Mouse (Mus musculus): ENCODE measurements around the gene Gm16223. TPM values are rescaled to one million over a fixed set of nuclear protein-coding genes. Genes with fewer than 3 reads are reported as not detected.

The Gm16223 gene
- total RNA-seq (2021): not detected
- long read RNA-seq, experiment 1: 0 reads
- long read RNA-seq, experiment 2: 0 reads

GRCm38 (mm10) chr5:42067476-42068187, at the start of gene Gm16223:
Gene Gm16223 (plus strand): TSS chr5:42067960.
- DNase-seq (ENCODE audit: low spot score): no peak

- DNase-seq (ENCODE audit: low spot score): no peak
These were observed 45.7 kb upstream of the Gm16223 start for GRCm38 (mm10) chr5:42022029-42022428.

DNA sequence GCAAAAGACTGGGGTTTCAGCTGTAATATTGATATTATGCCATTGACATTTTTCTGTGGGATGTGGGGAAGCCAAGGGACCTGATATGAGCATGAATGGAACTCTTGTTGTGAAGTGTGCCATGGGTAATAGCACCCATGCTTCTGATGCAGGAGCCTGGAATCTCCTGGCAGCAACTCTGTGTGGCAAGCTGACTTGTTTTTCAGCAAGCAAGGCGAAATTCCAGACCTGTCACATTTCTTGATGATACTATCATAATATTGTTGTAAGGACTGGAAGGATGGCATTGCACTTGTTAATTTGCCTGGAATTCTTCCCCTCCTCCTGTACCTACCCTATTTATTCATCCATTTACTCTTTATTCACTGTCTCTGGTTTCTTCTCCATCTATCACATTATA, 44.2 kb upstream of the Gm16223 start:
- DNase-seq (ENCODE audit: low spot score): no peak

DNA sequence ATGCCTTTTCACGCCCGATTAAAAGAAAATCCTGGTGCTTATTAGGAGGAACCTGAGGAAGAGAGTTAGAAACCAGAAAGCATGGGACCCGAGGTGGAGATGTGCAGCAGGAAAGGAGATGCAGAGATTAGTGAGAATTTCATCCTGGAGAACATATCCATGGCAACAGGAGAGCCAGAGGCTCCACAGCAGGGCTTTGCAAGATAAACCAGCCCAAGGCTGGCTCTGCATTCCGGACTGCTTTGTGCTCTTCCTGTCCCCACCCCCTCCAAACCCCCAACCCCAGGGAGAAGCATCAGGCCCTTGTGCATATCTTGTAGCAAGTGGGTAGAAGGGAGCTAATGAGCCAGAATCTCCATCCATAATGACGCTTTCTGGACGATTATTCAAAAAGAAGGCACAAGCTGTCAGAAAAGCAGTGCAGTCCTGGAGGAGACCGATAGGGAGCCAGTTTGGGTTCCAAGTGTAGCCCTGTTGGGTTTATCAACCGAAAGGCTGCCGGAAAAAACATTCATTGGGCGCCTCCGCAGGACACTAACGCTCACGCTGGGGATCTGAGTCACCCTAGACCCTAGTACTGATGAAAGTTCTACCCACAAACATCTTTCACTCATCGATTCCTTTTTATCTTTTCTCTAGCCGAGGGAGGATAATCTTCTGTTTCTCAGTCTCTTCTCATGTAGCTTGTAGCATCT, 31.2 kb upstream of the Gm16223 start:
- DNase-seq (ENCODE audit: low spot score): no peak

GRCm38 (mm10) chr5:42054636-42055035, 13.1 kb upstream of the Gm16223 start:
- DNase-seq (ENCODE audit: low spot score): no peak

- DNase-seq (ENCODE audit: low spot score): no peak
These were observed 12.6 kb upstream of the Gm16223 start for GRCm38 (mm10) chr5:42055151-42055550.

GRCm38 (mm10) chr5:42065090-42065489, 2.7 kb upstream of the Gm16223 start:
- no peak for DNase-seq (ENCODE audit: low spot score)

DNA sequence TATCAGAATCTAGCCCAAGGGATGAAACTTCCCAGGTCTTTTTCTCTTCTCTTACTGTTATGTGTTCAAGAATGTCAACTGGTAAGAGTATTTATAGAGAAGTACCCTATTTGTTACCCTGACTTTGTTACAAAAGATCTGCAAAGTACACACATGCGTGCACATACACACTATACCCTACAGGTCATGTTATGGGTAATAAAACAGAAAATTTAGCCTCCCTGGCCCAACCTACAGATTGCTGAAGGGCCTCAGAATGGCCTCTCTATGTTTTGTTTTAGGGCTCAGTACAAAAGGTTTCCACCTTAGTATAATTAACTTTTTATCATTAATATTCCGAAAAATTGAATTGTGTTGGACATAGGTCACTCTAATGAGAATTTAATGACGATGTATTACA, 685 bp upstream of the Gm16223 start:
- DNase-seq (ENCODE audit: low spot score): no peak

DNA sequence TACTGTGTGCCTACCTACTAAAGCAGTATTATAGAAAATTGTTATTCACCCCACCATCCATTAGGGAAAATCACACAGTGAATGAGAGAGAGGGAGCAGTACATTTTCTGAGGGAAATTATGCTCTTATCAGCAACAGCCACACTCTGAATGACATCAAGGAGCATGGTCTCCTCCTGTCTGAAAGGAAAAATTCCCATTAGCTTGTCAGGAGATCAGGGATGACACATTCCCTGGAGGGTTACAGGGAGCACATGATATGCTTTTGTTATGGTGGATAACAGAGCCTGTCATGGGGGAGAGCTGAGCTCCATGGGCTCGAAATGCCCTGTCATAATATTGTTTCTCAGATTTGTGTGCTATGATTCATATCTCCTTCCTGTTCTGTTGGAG, 424 bp downstream of the Gm16223 start:
- no peak for DNase-seq (ENCODE audit: low spot score)

DNA sequence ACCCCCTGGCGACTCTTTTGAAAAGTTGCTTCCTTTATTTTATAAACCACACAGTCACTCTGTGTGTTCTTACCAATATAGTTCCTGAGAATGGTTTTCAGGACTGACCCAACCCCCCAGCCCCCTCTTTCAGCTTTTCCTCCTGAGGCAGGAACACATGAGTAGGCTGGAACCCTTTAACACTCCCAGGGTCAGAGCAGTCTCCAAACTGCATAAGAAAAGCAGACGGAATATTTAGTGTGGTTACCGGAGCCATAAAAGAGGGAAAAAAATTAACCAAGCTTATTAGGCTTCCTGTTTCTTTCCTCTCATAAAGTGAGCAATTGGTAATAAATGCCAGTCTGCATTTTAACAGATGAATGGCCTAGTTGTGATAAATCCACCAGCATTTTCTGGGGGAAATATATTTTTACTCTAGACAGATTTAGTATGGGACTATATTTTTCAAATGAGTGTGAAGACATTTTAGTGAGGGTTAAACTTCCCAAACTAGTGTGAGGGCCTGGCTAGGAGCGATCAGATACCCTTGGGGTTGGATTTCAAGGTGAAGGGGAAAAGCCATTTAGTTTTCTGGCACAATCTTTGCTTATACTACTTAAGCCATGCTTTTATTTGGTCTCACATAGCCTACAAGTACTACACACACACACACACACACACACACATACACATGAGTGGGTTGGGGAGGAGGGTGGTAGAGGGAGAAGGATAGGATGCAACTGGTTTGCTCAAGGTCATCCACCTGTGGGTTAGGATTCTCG, 49.0 kb downstream of the Gm16223 start:
- DNase-seq (ENCODE audit: low spot score): no peak

DNA sequence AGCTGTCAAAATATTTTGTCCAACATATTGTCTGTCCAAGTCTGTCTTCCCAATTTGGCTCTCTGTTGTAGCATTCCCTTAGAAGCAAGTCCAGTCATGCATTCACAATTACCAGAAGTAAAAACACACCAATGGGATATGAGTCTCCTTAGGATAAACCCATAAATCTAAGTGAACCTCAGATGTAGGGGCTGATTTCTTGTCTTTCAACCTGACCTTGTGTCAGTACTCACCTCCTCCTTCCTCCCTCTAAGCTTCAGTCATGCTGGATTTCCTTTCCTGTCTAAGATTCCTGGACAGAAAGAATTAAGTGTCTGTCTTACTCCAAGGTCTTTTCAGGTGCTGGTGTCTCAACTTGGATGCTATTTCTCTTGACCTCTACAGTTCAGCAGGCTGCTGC, 57.8 kb downstream of the Gm16223 start:
- no peak for DNase-seq (ENCODE audit: low spot score)

GRCm38 (mm10) chr5:42155626-42156025, 87.9 kb downstream of the Gm16223 start:
- DNase-seq (ENCODE audit: low spot score): no peak

- DNase-seq (ENCODE audit: low spot score): no peak
These were observed 97.0 kb downstream of the Gm16223 start for GRCm38 (mm10) chr5:42164731-42165130.

- no peak for DNase-seq (ENCODE audit: low spot score)
These were observed 98.6 kb downstream of the Gm16223 start for GRCm38 (mm10) chr5:42166311-42166710.

GRCm38 (mm10) chr5:42168071-42168470, 100.3 kb downstream of the Gm16223 start:
- no peak for DNase-seq (ENCODE audit: low spot score)

- DNase-seq (ENCODE audit: low spot score): no peak
These were observed 101.0 kb downstream of the Gm16223 start for GRCm38 (mm10) chr5:42168785-42169184.

- DNase-seq (ENCODE audit: low spot score): no peak
These were observed 106.3 kb downstream of the Gm16223 start for GRCm38 (mm10) chr5:42174109-42174508.

GRCm38 (mm10) chr5:42175424-42175823, 107.7 kb downstream of the Gm16223 start:
- no peak for DNase-seq (ENCODE audit: low spot score)

DNA sequence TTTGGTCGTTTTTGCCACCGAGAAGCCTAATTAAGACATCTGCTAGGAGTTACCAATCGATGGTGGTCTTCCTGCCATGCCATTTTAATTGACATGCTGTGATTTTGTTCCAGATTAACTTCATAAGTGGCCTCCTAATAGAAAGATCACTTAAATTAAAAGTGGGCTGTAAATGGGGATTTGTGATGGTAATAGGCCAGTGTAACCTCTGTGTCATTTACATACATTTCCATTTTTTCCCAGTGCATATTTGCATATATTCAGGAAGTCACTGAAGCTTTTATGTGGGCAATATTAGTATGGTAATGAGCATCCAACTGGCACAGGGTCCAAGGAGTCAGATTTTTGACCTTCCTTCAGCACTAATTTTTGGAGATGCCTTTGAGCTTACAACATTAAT, 130.7 kb downstream of the Gm16223 start:
- DNase-seq (ENCODE audit: low spot score): no peak

DNA sequence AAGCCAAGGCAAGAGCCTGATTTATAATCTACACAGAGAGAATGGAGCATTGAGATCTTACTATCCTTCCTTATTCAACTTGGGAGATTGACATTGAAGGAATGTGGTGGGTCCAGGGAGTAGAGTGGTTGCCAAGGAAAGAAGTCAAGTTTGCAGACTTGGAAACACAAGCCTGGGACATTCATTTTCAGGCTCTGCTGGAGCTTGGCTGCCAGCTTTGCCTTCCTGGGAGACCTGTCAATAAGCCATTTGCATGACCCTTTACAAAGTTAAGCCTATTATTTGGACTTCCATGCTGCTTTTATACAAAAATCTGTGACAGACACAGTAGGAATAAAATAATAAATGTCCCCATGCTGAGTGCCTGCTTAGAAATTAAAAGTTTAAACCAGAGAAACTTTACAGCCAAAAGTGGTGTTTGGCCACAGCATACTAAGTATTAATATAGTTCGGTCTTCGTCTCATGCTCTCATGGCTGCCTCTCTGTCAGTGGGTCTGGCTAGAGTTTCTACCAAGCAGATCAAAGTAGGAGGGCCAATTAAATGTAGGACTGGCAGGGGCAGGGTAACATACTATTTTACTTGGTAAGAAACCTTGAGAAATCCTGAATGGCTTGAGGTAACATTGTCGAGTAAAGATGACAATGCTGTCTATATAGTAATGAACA, 139.8 kb downstream of the Gm16223 start:
- DNase-seq (ENCODE audit: low spot score): no peak

DNA sequence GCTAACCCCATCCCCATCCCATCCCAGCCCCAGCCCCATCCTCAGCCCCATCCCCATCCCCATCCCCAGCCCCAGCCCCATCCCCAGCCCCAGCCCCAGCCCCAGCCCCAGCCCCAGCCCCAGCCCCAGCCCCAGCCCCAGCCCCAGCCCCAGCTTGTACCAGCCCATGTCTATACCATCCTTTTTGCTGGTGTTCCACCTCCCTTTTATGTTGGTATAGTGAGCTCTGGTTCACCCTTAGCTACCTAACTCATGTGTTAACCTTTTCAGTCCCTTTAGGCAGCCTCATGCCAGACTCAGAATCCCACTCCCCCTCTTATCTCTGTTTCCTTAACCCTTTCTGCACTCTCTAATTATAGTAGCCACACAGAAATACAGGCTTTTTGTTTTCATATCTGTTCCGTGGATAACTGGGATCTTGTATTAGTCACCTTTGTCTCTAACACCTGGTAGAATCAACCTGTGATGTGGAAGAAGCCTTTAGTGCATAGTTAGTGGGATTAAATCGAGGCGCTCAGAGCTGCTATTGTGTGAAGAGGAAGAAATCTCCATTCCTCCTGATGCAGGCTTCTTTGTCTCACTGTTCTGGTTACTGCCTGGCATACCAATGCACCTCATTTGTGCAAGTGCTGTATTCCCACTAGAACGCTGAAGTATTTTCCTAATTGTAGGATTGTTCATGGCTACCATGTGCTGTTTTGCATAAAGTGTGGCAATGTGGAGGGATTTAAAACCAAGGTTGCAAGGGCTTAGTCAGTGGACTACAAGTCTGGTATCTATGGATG, 144.0 kb downstream of the Gm16223 start:
- DNase-seq (ENCODE audit: low spot score): no peak

All from gastrocnemius, adult 18-20 months (tissue).